Mouse (Mus musculus) liver, embryonic 16.5 days (tissue): ENCODE results near the gene Tmc4. TPM values are rescaled to one million over a fixed set of nuclear protein-coding genes. Genes with fewer than 3 reads are reported as not detected.
A peak's percentile ranks its signal among the peaks of the same experiment; 100 is the strongest.
"Not testable (repeated sequence)": the region's sequence is repeated elsewhere in the genome, so short reads cannot be mapped to it uniquely, and the experiment has no call there.

Experiments
- ATAC-seq: fragments of 200-750 bp; cut with Nextera tagmentation; 2 replicates; pipeline ENCODE4 v1.8.0; 2017; ENCODE audit warnings: low read depth, mild to moderate bottlenecking, moderate number of reproducible peaks, moderate library complexity
- H3K27ac ChIP-seq: fragments of 300-500 bp; sonication (generic); 2 replicates; pipeline ENCODE4 v1.5.1; 2014; ENCODE audit warnings: mild to moderate bottlenecking, low read length
- H3K27me3 ChIP-seq: fragments of 300-500 bp; sonication (generic); 2 replicates; pipeline ENCODE4 v1.6.1; 2014; ENCODE audit warnings: low read depth, low read length, mixed read lengths; ENCODE audit not compliant: control insufficient read depth, insufficient read depth
- H3K36me3 ChIP-seq: fragments of 300-500 bp; sonication (generic); 2 replicates; pipeline ENCODE4 v1.6.1; 2014; ENCODE audit warnings: mild to moderate bottlenecking; ENCODE audit not compliant: control insufficient read depth, insufficient read depth
- H3K4me1 ChIP-seq: fragments of 300-500 bp; sonication (generic); 2 replicates; pipeline ENCODE4 v1.6.1; 2014; ENCODE audit warnings: low read depth, low read length, mixed read lengths; ENCODE audit not compliant: control insufficient read depth
- H3K4me2 ChIP-seq: fragments of 300-500 bp; sonication (generic); 2 replicates; pipeline ENCODE4 v1.6.1; 2014; ENCODE audit warnings: low read depth, low read length, mixed read lengths
- H3K4me3 ChIP-seq: fragments of 300-500 bp; sonication (generic); 2 replicates; pipeline ENCODE4 v1.5.1; 2014; ENCODE audit warnings: low read depth, mild to moderate bottlenecking, low read length
- H3K9ac ChIP-seq: fragments of 300-500 bp; sonication (generic); 2 replicates; pipeline ENCODE4 v1.6.1; 2014; ENCODE audit warnings: low read depth, low read length
- H3K9me3 ChIP-seq: fragments of 300-500 bp; sonication (generic); replicated peaks from 2 replicates; pipeline ENCODE4 v1.6.1; 2016; ENCODE audit warnings: low read length; ENCODE audit not compliant: control insufficient read depth
- WGBS: fragments of 180-500 bp; shearing (Covaris S2); extraction: QIAGEN DNeasy Blood & Tissue Kit; methylation state at CpG from one replicate; pipeline ENCODE4 v1.1.7; 2014; ENCODE audit not compliant: insufficient replicate concordance; 5-methylcytosine and 5-hydroxymethylcytosine counted together
- polyA plus RNA-seq: library from polyadenylated mRNA; unstranded; fragments of >200 nt; fragmentation: Nextera tagmentation; extraction: Ambion mirVana; gene quantifications from 2 replicates; pipeline ENCODE4 v1.2.1, GENCODE M21; 2015

The Tmc4 gene
- polyA plus RNA-seq = 4.5 and 4.6 TPM in 2 replicates

DNA sequence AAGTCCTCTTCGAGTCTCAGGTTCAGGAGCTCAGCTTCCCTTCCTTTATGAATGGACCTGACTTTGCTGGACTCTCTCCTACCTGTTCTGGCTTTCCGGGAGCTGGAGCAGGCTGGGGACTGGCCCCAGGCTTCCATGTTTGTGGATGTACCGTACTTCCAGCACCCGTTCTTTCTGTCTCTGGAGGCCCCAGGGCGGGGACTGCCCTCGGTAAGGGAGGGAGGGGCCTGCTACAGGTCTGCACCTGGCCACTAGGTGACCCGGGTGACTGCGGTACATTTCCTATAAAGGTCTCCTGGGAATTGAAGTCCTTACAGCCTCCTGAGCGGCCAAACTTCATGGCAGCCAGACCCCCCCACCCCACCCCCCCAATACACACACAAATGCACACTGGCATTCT lies at the start of gene Tmc4:
Gene Tmc4 (minus strand): TSS at position 212 of the 400 bp plus-strand sequence.
- H3K4me3 ChIP-seq = no peak within 1 kb of the TSS
- ATAC-seq = peak; percentile 12; the same call in 1 of the 2 replicates

DNA sequence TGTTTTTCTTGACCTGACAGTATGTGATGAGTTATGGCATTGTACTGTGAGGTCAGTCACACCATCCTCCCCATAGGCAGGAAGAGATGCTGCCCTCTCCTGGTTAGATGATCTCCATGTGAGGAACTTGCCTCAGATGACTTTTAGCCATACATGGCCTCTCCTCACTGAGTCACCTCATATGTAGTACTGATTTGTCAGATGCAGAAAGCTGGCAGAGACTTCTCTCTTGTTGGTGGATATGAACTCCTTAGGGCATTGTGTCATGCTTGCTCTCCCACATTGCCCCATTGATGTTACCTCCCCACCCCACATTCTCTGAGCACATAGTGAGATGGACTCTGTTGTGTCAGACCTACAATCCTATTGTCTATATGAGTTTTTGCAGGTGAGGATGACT lies 48.1 kb upstream of the Tmc4 start:
- not testable (repeated sequence) for H3K4me2 ChIP-seq, H3K9me3 ChIP-seq, H3K4me3 ChIP-seq, ATAC-seq, H3K9ac ChIP-seq, H3K27ac ChIP-seq, H3K36me3 ChIP-seq, H3K4me1 ChIP-seq, H3K27me3 ChIP-seq

More for the DNA sequence above, at the start of gene Tmc4:
- no peaks in the 10 kb centered on the region for H3K9me3 ChIP-seq
- H3K27me3 ChIP-seq = no peaks in the 10 kb centered on the region
- no peak within 1 kb of the TSS for H3K4me2 ChIP-seq
- H3K9ac ChIP-seq = no peak within 1 kb of the TSS
- no peaks in the 10 kb centered on the region for H3K4me1 ChIP-seq
- no peak within 1 kb of the TSS for H3K27ac ChIP-seq
- H3K36me3 ChIP-seq = no peaks in the 10 kb centered on the region
- 62% methylated on average over 9 of the region's 9 CpGs for WGBS

DNA sequence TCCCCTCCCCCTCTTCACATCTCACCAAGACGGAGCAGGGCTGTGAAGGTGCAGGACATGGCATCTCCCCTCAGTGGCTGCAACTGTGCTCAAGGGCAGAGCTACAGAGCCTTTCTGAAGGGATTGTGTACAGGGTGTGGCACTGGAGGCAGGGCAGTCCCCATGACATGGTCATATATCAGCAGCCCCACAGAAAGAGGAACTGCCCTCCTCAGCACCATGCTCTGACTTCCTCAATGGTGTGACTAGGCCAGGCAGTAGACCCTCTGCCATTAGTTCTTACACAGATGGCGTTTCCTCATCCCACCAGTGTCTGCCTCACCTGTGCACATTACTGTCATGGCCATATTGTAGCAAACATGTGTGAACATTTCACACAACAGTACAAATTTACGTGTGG lies 42.9 kb upstream of the Tmc4 start, which contains the start of gene Pirb:
Gene Pirb (minus strand): TSS at position 124 of the 400 bp plus-strand sequence.
- not testable (repeated sequence) for H3K27ac ChIP-seq, ATAC-seq, H3K4me2 ChIP-seq, H3K27me3 ChIP-seq, H3K4me3 ChIP-seq, H3K9ac ChIP-seq, H3K9me3 ChIP-seq, H3K4me1 ChIP-seq, H3K36me3 ChIP-seq
- WGBS = 29% methylated on average over 1 of the region's 3 CpGs

DNA sequence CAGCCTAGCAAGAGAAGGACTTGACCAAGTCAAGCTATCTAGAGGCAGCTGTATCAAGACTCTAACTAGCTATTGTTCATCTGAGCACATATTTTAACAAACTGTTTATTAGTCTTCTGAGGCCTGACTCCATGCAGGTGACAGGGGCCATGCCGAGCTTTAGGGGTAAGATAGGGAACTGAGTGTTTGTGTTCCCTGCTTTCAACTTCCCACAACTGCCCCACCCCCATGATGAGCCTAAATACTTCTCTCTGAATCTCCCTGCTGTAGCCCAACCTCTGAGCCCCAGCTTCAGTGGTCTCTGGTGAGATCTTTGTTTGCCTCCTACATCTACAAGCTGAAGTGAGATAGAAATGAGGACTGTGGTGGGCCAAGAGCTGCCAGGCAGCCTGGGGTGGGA lies 37.9 kb upstream of the Tmc4 start:
- Histone ChIP-seq H3K4me2 (no peak overlapping the region), H3K9me3 (no peaks in the 10 kb centered on the region), H3K27ac (no peak overlapping the region), H3K9ac (no peak overlapping the region), H3K27me3 (no peaks in the 10 kb centered on the region), H3K4me3 (no peak overlapping the region), H3K4me1 (no peaks in the 10 kb centered on the region; the same call in 1 of the 2 replicates), H3K36me3 (no peaks in the 10 kb centered on the region)
- 19% methylated on average over 1 of the region's 1 CpGs for WGBS
- no peak for ATAC-seq

DNA sequence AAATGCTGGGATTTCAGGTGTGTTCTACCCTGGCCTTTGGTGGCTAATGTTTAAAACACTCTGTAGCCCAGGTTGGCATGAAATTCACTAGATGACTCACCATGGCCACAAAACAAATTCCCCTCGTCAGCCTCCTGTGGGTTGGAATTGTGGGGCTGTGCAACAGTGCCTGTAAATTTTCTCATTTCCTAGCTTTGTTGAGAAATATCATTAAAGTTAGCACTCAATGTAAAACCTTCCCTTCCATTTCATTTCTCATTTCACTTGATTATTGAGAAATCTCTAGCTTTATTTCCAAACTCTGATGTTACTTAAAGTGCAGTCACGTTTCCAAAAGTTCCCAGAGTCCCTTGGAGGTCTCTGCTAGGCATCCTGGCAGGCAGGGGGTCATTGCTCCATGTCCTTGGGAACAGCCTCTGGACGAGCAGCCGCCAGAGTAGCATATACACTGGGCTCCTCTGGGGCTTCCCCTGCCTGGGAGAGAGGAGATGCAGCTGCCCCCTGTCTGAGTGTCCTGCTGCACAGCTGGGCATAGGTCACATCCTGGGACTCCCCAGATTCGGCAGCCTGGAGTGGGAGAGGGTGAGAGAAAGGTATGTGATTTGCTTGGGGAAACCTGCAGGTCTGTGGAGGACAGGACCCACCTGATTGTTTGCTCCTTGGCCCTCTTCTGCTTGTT lies 35.0 kb upstream of the Tmc4 start:
- Histone ChIP-seq H3K36me3 (peaks cover 6% of the 10 kb centered on the region), H3K4me3 (no peak overlapping the region), H3K27ac (no peak overlapping the region), H3K9ac (peak overlapping the region; percentile 28; the same call in 1 of the 2 replicates), H3K4me1 (no peaks in the 10 kb centered on the region; the same call in 1 of the 2 replicates), H3K27me3 (no peaks in the 10 kb centered on the region), H3K9me3 (no peaks in the 10 kb centered on the region), H3K4me2 (no peak overlapping the region)
- 26% methylated on average over 5 of the region's 5 CpGs for WGBS
- ATAC-seq = 0 out of 2 replicates have a peak, but pooled peaks have one; percentile 30

DNA sequence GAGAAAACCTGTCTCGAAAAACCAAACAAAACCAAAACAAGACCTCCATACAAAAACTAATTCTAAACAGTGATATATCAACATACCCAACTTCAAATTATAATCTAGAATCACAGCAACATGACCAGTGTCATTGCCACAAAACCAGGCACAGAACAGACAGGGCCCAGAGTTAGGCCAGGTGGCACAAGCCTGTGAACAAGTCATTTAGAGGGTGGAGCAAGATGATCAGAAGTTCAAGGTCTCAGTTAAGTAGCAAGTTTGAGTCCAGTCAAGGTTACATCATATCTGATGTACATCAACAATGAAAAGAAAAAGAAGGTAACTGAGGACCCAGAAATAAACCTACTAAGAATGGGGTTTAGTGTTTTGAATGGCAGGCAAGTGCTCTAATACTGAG lies 31.6 kb upstream of the Tmc4 start:
- H3K27me3 ChIP-seq = no peaks in the 10 kb centered on the region

DNA sequence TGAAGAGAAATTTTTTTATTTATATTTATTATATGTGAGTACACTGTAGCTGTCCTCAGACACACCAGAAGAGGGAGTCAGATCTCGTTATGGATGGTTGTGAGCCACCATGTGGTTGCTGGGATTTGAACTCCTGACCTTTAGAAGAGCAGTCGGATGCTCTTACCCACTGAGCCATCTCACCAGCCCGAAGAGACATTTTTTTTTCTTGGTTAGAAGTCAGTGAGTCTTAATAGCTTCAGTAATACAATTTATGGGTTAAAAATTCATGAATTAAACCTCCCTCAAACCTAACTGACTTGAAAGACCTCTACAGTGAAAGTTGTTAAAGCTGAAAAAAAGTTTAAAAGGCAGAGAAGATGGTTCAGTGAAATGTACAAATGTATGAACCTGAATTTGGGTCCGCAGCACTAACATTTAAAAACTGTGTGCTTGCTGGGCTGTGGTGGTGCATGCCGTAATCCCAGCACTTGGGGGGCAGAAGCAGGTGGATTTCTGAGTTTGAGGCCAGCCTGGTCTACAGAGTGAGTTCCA lies 31.2 kb upstream of the Tmc4 start:
- Histone ChIP-seq H3K36me3 (peaks cover 25% of the 10 kb centered on the region), H3K4me1 (peaks cover 17% of the 10 kb centered on the region)
- H3K4me3 ChIP-seq, H3K9ac ChIP-seq, H3K27me3 ChIP-seq, ATAC-seq, H3K27ac ChIP-seq, H3K4me2 ChIP-seq, H3K9me3 ChIP-seq: not testable (repeated sequence)
- 26% methylated on average over 5 of the region's 5 CpGs for WGBS

More for the DNA sequence above, 31.6 kb upstream of the Tmc4 start:
- H3K9me3 ChIP-seq = no peaks in the 10 kb centered on the region
- no peak for ATAC-seq
- peaks cover 25% of the 10 kb centered on the region for H3K36me3 ChIP-seq
- H3K27ac ChIP-seq = no peak overlapping the region; the same call in 1 of the 2 replicates
- no peak overlapping the region for H3K9ac ChIP-seq
- peaks cover 17% of the 10 kb centered on the region for H3K4me1 ChIP-seq
- WGBS = 48% methylated on average over 1 of the region's 1 CpGs
- H3K4me3 ChIP-seq = no peak overlapping the region
- H3K4me2 ChIP-seq = no peak overlapping the region

DNA sequence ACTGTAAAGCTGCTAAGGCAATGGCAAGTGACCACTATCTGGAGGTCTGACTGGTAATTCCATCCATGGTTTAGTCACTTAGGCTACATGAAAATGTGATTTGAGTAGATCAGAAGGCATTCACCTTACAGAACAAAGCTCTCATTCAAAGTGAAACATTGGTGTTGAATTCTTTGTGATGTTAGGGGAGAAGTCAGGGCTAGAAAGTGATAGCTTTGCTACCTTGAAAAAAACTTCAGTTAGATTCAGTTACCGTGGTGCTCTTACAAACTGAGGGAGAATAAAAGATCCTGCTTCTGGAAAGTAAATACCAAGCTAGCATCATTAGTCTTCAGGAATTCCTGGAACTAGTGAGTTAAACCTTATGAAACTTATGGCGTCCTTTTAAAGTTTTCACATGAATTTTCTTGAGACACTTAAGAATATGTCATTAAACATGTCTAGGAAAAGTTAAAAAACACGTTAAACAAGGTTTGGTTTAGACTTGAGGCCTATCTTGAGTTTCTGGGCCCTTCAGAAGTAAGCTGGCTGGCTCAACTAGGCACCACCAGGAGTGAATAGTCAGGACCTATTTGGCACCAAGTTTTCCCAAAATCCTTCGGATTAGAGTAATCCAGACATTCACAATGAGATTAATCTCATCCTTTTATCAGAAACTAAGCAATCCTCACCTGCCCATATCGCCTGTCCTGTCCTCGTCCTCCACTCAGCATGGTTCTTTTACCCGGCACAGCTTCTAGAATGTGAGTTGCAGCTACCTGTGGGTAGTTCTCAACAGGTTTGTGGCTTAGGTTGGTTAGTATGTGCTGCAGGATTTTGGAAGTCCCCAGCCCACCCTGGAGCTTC lies 30.4 kb upstream of the Tmc4 start:
- Histone ChIP-seq H3K9me3 (no peaks in the 10 kb centered on the region), H3K9ac (no peak overlapping the region), H3K4me3 (no peak overlapping the region), H3K4me1 (peaks cover 17% of the 10 kb centered on the region), H3K4me2 (no peak overlapping the region), H3K27me3 (no peaks in the 10 kb centered on the region), H3K27ac (peak overlapping the region; percentile 34; the same call in 1 of the 2 replicates), H3K36me3 (peaks cover 25% of the 10 kb centered on the region)
- no peak for ATAC-seq
- WGBS = 28% methylated on average over 7 of the region's 7 CpGs
